Mouse (Mus musculus): Measurements from ENCODE around the gene Ccdc3.
"Not testable (repeated sequence)": the region's sequence is repeated elsewhere in the genome, so short reads cannot be mapped to it uniquely, and the experiment has no call there.

Ccdc3 gene

DNA sequence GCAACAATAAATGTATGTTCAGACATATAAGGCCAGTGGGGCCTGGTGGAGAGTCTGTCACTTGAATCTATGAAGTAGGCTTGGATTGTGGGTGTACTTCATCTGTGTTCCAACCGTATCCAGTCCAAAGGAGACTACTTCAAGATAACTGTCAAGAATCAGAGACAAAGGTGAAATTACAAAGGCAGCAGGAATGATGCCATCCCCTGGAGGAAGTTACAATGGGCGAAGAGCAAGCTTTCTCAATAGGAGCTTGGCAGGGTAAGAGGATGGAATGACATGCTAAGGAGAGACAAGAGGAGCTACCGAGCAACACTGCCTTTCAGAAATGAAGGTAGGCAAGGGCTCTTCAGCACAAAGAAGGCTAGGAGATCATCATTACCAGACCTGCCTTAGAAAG, 69.1 kb downstream of the Ccdc3 start:
- no peak for DNase-seq (ENCODE audit: extremely low spot score, low read depth, low spot score)

DNA sequence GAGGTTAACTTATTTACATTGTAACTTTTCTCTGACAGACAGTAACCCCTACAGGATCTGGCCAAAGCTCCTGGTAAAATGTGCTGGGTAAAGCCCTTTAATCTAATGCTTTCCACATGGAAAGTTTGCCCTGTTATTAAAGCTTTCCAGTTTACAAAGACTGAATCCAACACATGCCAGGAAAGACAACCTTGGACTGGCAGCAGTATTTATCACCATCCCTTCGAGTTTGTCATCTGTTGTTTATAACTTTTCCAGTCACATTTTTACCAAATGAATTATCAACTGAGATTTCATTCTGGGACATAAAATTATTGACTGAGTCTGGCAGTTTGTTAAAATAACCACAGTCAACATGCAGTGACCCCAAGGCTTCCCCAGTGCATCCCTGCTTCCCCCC, 77.0 kb downstream of the Ccdc3 start:
- no peak for DNase-seq (ENCODE audit: extremely low spot score, low read depth, low spot score)

DNA sequence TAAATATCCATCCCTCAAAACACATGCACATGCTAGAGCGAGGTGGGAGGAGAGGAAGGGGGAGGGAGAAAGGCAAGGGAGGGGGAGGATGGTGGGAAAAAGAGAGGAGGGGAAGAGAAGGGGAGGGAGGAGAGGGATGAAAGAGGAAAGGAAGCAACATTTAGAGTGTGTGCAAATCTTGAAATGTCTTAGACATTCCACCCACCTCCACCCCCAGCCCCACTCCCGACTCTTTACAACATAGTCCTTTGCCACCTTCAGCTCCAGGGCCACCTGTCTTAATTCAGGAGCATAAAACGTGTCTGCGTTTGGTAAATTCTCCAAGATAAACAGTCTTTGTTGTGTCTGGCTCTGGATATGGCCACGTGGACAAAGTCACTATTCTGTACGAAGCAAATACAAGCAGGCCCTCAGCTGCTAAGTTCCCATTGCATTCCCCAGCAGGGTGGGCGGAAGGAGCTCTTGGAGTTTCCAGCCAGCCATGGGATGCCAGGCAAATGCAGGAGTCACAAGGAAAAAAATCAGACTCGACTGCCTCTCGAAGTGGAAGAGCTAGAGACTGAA, 77.8 kb downstream of the Ccdc3 start:
- no peak for DNase-seq (ENCODE audit: extremely low spot score, low read depth, low spot score)

DNA sequence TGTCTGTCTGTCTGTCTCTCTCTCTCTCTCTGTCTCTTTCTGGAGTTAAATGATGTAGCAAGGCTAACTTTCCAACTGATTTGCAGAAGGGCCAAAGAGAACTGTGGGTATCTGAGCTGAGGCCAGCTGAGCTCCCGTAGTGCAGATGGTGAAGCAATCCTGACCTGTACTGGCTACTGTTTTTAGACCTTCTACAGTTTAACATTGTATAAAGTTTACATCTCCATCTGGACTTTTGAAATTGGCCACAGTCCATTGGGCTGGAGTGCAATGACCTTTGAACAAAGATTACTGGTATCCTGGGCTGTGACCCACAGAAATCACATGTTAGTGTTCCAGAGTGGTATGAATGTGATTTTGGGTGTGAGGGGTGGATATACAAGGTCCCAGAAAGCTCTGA, 81.6 kb downstream of the Ccdc3 start:
- DNase-seq (ENCODE audit: extremely low spot score, low read depth, low spot score) = no peak

DNA sequence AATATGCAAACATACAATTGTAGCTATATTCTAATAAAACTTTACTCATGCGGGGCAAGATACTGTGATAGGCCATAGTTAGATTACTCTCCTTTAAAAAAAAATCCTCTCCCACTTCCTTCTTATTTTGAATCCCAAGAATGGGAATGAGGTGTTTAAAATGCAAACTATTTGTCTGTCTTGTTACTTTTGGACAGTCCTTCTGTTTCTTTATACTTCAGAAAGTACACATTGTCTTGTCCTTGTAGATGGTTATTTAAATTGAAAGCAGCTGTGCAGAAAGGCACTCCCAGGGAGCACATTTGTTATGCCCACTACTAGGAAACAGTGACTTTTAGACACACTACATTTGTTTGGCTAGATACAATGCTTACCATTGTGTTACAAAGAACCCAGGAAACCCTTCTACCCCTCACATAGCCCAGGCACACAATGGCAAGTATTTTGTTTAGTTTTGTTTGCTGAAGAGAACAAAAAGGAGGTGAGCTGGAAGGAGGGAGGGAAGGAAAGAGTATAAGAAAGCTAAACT, 82.3 kb downstream of the Ccdc3 start:
- no peak for DNase-seq (ENCODE audit: extremely low spot score, low read depth, low spot score)

DNA sequence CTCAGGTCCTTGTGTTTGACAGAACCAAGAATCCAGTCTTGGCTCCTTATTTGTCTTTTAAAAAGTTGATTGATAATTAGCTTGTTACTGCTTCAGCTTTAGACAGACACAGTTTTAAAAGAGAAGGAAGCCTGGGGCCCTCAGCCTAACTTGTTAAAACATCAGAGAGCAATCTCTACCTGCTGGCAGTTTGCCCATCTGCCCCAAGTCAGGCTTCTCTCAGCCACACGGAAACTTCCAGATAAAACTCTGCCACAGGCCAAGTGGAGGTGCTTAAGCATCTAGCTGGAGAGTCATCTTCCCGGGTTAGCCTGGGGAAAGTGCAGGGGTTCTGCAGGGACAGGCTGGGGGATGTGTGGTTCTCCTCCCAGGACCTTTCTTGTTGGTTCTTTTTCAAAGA, 85.0 kb downstream of the Ccdc3 start:
- DNase-seq (ENCODE audit: extremely low spot score, low read depth, low spot score) = no peak

DNA sequence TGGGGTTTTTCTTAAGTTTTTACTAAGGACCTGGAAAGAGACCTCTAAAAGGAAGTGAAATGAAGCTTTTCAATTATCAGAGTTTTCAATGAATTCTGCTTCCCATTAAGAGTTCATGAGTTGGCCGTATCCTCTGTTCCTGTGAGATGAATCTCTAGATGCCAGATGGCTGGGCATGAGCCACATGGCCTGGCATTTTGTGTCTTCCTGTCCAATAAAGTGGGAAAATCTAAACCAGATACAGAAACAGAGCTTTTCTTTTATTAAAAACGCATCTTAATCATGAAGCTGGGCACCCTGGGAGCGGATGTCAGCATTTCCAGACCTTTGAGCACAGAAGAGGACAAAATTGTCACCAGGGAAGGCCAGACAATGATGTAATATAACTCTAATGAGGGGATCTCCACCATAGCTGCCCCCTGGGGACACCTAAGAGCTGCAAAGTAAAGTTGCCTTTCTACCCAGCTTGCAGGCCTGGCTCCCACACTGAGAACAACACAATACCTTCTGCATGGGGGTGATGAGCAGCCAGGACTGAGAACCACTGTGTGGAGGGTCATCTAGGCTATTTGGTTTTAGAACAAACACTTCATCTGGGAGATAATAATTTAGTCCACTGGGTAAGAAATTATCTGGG, 99.4 kb downstream of the Ccdc3 start:
- DNase-seq (ENCODE audit: extremely low spot score, low read depth, low spot score) = no peak

DNA sequence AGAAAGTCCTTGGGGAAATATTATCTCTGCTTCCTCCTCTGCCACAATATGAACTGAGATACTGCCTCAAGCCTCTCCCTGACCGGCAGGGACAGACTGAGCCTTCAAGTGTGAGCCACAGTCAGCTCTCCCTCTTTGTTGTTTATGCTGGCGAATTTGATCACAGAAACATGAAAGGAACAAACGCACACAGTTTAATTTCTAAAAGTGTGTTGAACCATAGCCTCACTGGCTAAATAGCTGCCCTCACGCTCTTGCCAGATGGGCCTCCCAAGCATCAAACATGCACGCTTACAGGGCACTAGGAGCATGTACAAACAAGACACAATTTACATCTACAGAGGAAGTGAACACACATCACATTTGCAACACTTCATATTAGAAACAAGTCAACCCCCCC, 100.3 kb downstream of the Ccdc3 start:
- no peak for DNase-seq (ENCODE audit: extremely low spot score, low read depth, low spot score)

DNA sequence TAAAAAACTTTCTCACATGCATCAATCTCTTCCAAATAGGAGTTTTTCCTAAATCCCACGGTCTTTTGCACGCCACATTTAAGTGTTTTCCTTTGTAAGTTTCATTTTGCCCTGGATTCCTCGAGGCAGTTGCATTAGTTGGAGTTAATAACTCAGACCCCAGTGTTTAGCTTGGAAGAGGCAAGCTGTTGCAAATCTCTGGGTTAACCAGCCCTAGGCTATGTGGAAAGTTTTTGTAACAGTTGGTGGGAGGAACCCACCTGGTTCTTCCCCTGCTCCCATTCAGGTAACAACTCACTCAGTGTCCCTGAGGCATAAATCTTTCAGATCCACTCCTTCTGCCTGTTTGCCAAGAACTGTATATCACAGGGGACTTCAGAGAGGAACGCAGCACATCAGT, 101.9 kb downstream of the Ccdc3 start:
- no peak for DNase-seq (ENCODE audit: extremely low spot score, low read depth, low spot score)

DNA sequence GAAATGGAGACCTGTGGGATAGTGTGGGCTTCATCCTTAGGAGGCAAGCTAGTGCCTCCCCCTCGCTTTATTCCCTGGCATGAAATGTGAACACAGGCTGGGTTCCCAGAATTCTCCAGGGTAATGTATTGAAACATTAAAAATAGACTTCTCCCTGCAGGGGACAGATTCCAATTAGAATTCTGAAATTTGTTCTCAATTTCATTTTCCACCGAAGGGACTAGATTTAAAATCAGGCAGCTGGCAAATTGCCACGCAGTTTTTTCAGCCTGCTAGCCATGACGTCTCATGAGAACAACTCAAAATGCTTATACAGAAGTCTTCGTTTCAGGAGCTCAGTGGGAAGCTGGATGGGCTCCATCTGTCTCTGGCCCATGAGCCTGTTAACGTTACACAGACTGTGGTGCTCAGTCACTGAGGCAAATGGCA, 103.9 kb downstream of the Ccdc3 start:
- no peak for DNase-seq (ENCODE audit: extremely low spot score, low read depth, low spot score)

DNA sequence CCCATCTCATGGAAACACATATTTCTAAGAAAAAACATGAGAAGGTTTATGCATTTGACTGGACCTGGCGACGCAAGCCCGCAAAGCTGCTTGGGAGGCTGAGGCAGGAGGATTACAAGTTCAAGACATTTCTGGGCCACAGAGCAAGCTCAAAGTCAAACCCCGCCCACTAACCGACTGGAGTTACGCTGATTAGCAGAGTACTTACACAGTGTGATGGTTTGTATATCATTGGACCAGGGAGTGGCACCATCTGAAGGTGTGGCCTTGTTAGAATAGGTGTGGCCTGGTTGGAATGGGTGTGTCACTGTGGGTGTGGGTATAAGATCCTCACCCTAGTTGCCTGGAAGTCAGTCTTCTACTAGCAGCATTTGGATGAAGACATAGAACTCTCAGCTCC, 111.6 kb downstream of the Ccdc3 start:
- DNase-seq (ENCODE audit: extremely low spot score, low read depth, low spot score) = not testable (repeated sequence)

DNA sequence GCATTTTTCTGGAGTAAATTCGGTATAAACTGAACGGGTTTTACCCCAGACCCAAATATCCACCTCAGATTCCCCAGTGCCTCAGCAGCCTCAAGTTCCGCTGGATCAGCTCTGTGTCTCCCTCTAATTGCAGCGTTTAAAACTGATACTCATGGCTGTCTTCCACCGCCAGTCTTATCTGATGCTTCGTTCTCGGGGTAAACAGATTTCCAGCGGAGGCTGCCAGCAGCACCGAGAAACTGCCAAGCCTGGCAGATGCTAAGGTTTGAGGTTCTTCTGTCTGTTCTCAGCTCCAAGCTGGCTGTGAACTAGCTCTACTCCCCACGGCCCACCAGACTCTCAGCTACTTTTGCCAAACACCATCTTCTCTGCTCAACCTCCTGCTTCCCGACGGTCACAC, 112.4 kb downstream of the Ccdc3 start:
- no peak for DNase-seq (ENCODE audit: extremely low spot score, low read depth, low spot score)

DNA sequence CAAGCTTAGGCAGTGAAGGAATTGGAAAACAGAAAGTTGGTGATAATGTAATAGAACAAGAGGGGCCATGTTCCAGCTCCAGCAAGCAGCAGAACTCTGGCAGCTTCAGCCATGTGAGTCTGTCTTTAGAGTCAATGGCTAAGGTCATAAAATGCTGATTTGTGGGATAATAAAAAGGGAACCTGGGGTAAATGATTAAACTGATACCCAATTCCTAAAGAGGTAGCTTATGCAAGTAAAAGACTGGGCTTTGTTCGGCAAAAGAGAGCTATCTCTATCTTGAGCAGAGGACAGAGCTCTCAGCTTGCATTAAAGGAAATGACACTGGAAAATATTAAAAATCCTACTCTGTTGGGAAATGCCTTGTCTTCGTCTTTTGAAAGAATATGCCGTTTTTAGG, 120.7 kb downstream of the Ccdc3 start:
- DNase-seq (ENCODE audit: extremely low spot score, low read depth, low spot score) = no peak

DNA sequence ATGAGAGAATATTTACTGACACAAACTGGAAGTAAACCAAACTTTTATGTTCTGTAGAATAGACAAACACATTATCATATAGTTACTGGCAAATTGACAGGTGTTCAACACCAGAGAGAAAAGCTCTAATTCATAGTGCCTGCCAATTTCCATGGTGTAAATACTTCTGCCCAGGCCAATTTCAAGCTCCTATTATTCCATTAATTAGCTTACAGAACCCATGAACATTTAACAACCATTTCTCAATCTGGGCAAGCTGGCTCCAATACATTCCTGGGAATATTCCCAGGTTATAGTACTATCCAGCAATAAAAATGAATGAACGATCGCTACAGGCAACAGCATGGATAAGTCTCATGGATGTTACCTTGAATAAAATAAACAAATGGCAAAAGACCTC, 124.7 kb downstream of the Ccdc3 start:
- no peak for DNase-seq (ENCODE audit: extremely low spot score, low read depth, low spot score)

DNA sequence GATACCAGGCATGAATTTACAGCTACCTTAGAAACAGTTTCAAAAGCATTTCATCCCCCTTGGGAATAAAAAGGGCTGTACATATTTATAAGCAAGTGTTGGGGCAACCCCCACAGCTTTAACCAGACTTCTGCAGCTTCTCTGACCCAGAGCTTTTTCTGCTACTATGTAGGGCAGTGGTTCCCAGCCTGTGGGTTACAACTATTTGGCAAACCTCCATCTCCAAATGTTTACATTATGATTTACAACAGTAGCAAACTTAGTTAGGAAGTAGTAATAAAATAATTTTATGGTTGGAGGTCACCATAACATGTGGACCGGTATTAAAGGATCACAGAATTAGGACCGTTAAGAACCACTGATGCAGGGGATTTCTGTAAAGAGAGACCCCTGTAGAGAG, 130.4 kb downstream of the Ccdc3 start:
- no peak for DNase-seq (ENCODE audit: extremely low spot score, low read depth, low spot score)
